Mouse (Mus musculus): ENCODE data around the gene Pnkd. TPM values are rescaled to one million over a fixed set of nuclear protein-coding genes. Genes with fewer than 3 reads are reported as not detected.

Pnkd gene
- polyA plus RNA-seq, 1 experiment = 146 TPM

GRCm38 (mm10) chr1:74298157-74298750, 13.5 kb downstream of the Pnkd start:
- Histone ChIP-seq H3K4me3 (ENCODE audit: insufficient read depth, low read depth, low read length) (no peak overlapping the region), H3K4me1 (ENCODE audit: control insufficient read depth, insufficient read depth, insufficient read length, low read length) (peaks cover 80% of the 10 kb centered on the region), H3K27ac (replicated peaks; ENCODE audit: low read depth, low read length) (peak overlapping the region; percentile 86)

GRCm38 (mm10) chr1:74298996-74299395, 14.3 kb downstream of the Pnkd start:
- Histone ChIP-seq H3K4me3 (ENCODE audit: insufficient read depth, low read depth, low read length) (no peak overlapping the region), H3K4me1 (ENCODE audit: control insufficient read depth, insufficient read depth, insufficient read length, low read length) (peaks cover 76% of the 10 kb centered on the region)

GRCm38 (mm10) chr1:74300347-74301110, 15.8 kb downstream of the Pnkd start:
- peaks cover 64% of the 10 kb centered on the region for H3K4me1 ChIP-seq (ENCODE audit: control insufficient read depth, insufficient read depth, insufficient read length, low read length)
- H3K4me3 ChIP-seq (ENCODE audit: insufficient read depth, low read depth, low read length) = no peak overlapping the region
- H3K27ac ChIP-seq (replicated peaks; ENCODE audit: low read depth, low read length) = peak overlapping the region; percentile 86

More at GRCm38 (mm10) chr1:74298996-74299395, 14.3 kb downstream of the Pnkd start:
- H3K27ac ChIP-seq (replicated peaks; ENCODE audit: low read depth, low read length) = peak overlapping the region; percentile 86

- Histone ChIP-seq H3K4me1 (ENCODE audit: control insufficient read depth, insufficient read depth, insufficient read length, low read length) (peaks cover 49% of the 10 kb centered on the region), H3K27ac (replicated peaks; ENCODE audit: low read depth, low read length) (peak overlapping the region; percentile 75), H3K4me3 (ENCODE audit: insufficient read depth, low read depth, low read length) (peak overlapping the region; percentile 49)
These were observed 17.5 kb downstream of the Pnkd start for GRCm38 (mm10) chr1:74302229-74302628.

- Histone ChIP-seq H3K27ac (replicated peaks; ENCODE audit: low read depth, low read length) (peak overlapping the region; percentile 75), H3K4me1 (ENCODE audit: control insufficient read depth, insufficient read depth, insufficient read length, low read length) (peaks cover 43% of the 10 kb centered on the region), H3K4me3 (ENCODE audit: insufficient read depth, low read depth, low read length) (peak overlapping the region; percentile 49)
These were observed 18.1 kb downstream of the Pnkd start for GRCm38 (mm10) chr1:74302835-74303234.

GRCm38 (mm10) chr1:74303509-74304338, 19.0 kb downstream of the Pnkd start:
- H3K4me1 ChIP-seq (ENCODE audit: control insufficient read depth, insufficient read depth, insufficient read length, low read length) = peaks cover 34% of the 10 kb centered on the region
- H3K27ac ChIP-seq (replicated peaks; ENCODE audit: low read depth, low read length) = peak overlapping the region; percentile 99
- H3K4me3 ChIP-seq (ENCODE audit: insufficient read depth, low read depth, low read length) = peak overlapping the region; percentile 98

GRCm38 (mm10) chr1:74304339-74304790, 19.6 kb downstream of the Pnkd start:
- Histone ChIP-seq H3K27ac (replicated peaks; ENCODE audit: low read depth, low read length) (peak overlapping the region; percentile 99), H3K4me1 (ENCODE audit: control insufficient read depth, insufficient read depth, insufficient read length, low read length) (peaks cover 28% of the 10 kb centered on the region), H3K4me3 (ENCODE audit: insufficient read depth, low read depth, low read length) (peak overlapping the region; percentile 98)

- Histone ChIP-seq H3K4me3 (ENCODE audit: insufficient read depth, low read depth, low read length) (no peak overlapping the region), H3K4me1 (ENCODE audit: control insufficient read depth, insufficient read depth, insufficient read length, low read length) (peaks cover 26% of the 10 kb centered on the region), H3K27ac (replicated peaks; ENCODE audit: low read depth, low read length) (no peak overlapping the region; the same call in 1 of the 2 replicates)
These were observed 20.2 kb downstream of the Pnkd start for GRCm38 (mm10) chr1:74304946-74305345.

- peaks cover 28% of the 10 kb centered on the region for H3K4me1 ChIP-seq (ENCODE audit: control insufficient read depth, insufficient read depth, insufficient read length, low read length)
These were observed 20.8 kb downstream of the Pnkd start, which contains the start of gene Tmbim1 for GRCm38 (mm10) chr1:74305522-74305921. Gene Tmbim1 (minus strand): TSS chr1:74305622.

GRCm38 (mm10) chr1:74307146-74307545, 22.4 kb downstream of the Pnkd start:
- peaks cover 12% of the 10 kb centered on the region for H3K4me1 ChIP-seq (ENCODE audit: control insufficient read depth, insufficient read depth, insufficient read length, low read length)
- no peak overlapping the region for H3K27ac ChIP-seq (replicated peaks; ENCODE audit: low read depth, low read length)
- H3K4me3 ChIP-seq (ENCODE audit: insufficient read depth, low read depth, low read length) = no peak overlapping the region

More at GRCm38 (mm10) chr1:74305522-74305921, 20.8 kb downstream of the Pnkd start, which contains the start of gene Tmbim1:
- Histone ChIP-seq H3K4me3 (ENCODE audit: insufficient read depth, low read depth, low read length) (peak within 1 kb of the TSS; percentile 98), H3K27ac (replicated peaks; ENCODE audit: low read depth, low read length) (peak within 1 kb of the TSS; percentile 99)

- H3K27ac ChIP-seq (replicated peaks; ENCODE audit: low read depth, low read length) = no peak overlapping the region
- H3K4me1 ChIP-seq (ENCODE audit: control insufficient read depth, insufficient read depth, insufficient read length, low read length) = peaks cover 4% of the 10 kb centered on the region; the same call in 1 of the 2 replicates
- H3K4me3 ChIP-seq (ENCODE audit: insufficient read depth, low read depth, low read length) = no peak overlapping the region
These were observed 23.6 kb downstream of the Pnkd start for GRCm38 (mm10) chr1:74308001-74308964.

GRCm38 (mm10) chr1:74309767-74310166, 25.0 kb downstream of the Pnkd start:
- H3K27ac ChIP-seq (replicated peaks; ENCODE audit: low read depth, low read length) = peak overlapping the region; percentile 88
- H3K4me3 ChIP-seq (ENCODE audit: insufficient read depth, low read depth, low read length) = no peak overlapping the region
- peaks cover 4% of the 10 kb centered on the region; the same call in 1 of the 2 replicates for H3K4me1 ChIP-seq (ENCODE audit: control insufficient read depth, insufficient read depth, insufficient read length, low read length)

GRCm38 (mm10) chr1:74313049-74313692, 28.4 kb downstream of the Pnkd start:
- no peak overlapping the region for H3K27ac ChIP-seq (replicated peaks; ENCODE audit: low read depth, low read length)

More at GRCm38 (mm10) chr1:74313049-74313692, 28.4 kb downstream of the Pnkd start:
- peaks cover 6% of the 10 kb centered on the region; the same call in 1 of the 2 replicates for H3K4me1 ChIP-seq (ENCODE audit: control insufficient read depth, insufficient read depth, insufficient read length, low read length)
- H3K4me3 ChIP-seq (ENCODE audit: insufficient read depth, low read depth, low read length) = no peak overlapping the region

Data from brown adipose tissue, adult 24 weeks (tissue).